Mouse (Mus musculus): ENCODE results near the gene Ctse. TPM values are rescaled to one million over a fixed set of nuclear protein-coding genes. Genes with fewer than 3 reads are reported as not detected.

Ctse gene
- polyA plus RNA-seq, 1 experiment from 2014 or later: 0.49 TPM

GRCm38 (mm10) chr1:131699642-131700041 lies 61.5 kb downstream of the Ctse start:
- 81% methylated on average over 4 of the region's 4 CpGs for WGBS
- H3K9ac ChIP-seq (ENCODE audit: low read length): no peak overlapping the region
- DNase-seq (ENCODE audit: low spot score) (no peak), ATAC-seq (ENCODE audit: insufficient read depth, low FRiP score, low TSS enrichment) (no peak)
- no peak overlapping the region for H3K4me2 ChIP-seq (ENCODE audit: low read depth)
- no peak overlapping the region for H3K4me3 ChIP-seq (ENCODE audit: low read depth, low read length)
- no peaks in the 10 kb centered on the region for H3K9me3 ChIP-seq (ENCODE audit: control insufficient read depth, low read length)
- no peak overlapping the region for H3K27ac ChIP-seq (ENCODE audit: low read depth, low read length)
- no peaks in the 10 kb centered on the region for H3K36me3 ChIP-seq (ENCODE audit: control insufficient read depth, insufficient read depth, low read length)
- H3K4me1 ChIP-seq (ENCODE audit: control insufficient read depth, insufficient read depth, low read length): no peaks in the 10 kb centered on the region
- H3K27me3 ChIP-seq (ENCODE audit: control insufficient read depth, insufficient read depth, low read length): no peaks in the 10 kb centered on the region

DNA sequence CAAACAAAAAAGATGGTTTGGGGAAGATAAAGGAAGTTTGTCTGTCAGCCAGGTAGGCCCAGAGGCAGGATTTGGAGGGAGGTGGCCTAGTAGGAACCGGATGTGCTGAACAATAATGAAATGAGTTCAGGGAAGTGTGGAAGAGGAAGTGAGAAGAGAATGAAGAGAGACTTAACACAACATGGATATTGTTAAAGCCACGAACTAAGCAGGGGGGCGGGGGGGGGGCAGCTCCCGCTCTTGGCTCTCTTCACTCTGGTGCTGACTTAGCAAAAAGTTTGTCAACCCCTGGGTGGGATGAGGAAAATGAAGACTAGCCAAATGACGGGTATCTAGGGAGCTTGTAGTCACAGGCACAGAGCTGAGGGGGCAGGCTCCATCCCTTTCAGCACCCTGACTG lies 62.3 kb downstream of the Ctse start:
- Histone ChIP-seq H3K4me2 (ENCODE audit: low read depth) (no peak overlapping the region), H3K27ac (ENCODE audit: low read depth, low read length) (no peak overlapping the region), H3K9me3 (ENCODE audit: control insufficient read depth, low read length) (no peaks in the 10 kb centered on the region), H3K27me3 (ENCODE audit: control insufficient read depth, insufficient read depth, low read length) (no peaks in the 10 kb centered on the region), H3K4me1 (ENCODE audit: control insufficient read depth, insufficient read depth, low read length) (no peaks in the 10 kb centered on the region), H3K4me3 (ENCODE audit: low read depth, low read length) (no peak overlapping the region), H3K9ac (ENCODE audit: low read length) (no peak overlapping the region), H3K36me3 (ENCODE audit: control insufficient read depth, insufficient read depth, low read length) (no peaks in the 10 kb centered on the region)
- ATAC-seq (ENCODE audit: insufficient read depth, low FRiP score, low TSS enrichment): no peak
- 80% methylated on average over 5 of the region's 5 CpGs for WGBS
- no peak for DNase-seq (ENCODE audit: low spot score)

- DNase-seq (ENCODE audit: low spot score) (no peak), ATAC-seq (ENCODE audit: insufficient read depth, low FRiP score, low TSS enrichment) (no peak)
- no peaks in the 10 kb centered on the region for H3K9me3 ChIP-seq (ENCODE audit: control insufficient read depth, low read length)
- WGBS: 85% methylated on average over 5 of the region's 5 CpGs
- H3K27me3 ChIP-seq (ENCODE audit: control insufficient read depth, insufficient read depth, low read length): no peaks in the 10 kb centered on the region
- no peak overlapping the region for H3K9ac ChIP-seq (ENCODE audit: low read length)
- H3K4me2 ChIP-seq (ENCODE audit: low read depth): no peak overlapping the region
- H3K4me3 ChIP-seq (ENCODE audit: low read depth, low read length): no peak overlapping the region
- H3K27ac ChIP-seq (ENCODE audit: low read depth, low read length): no peak overlapping the region
- H3K4me1 ChIP-seq (ENCODE audit: control insufficient read depth, insufficient read depth, low read length): no peaks in the 10 kb centered on the region
- no peaks in the 10 kb centered on the region for H3K36me3 ChIP-seq (ENCODE audit: control insufficient read depth, insufficient read depth, low read length)
Observed at GRCm38 (mm10) chr1:131701391-131701790, 63.3 kb downstream of the Ctse start.

GRCm38 (mm10) chr1:131702094-131702766 lies 64.1 kb downstream of the Ctse start:
- Histone ChIP-seq H3K9me3 (ENCODE audit: control insufficient read depth, low read length) (no peaks in the 10 kb centered on the region), H3K4me3 (ENCODE audit: low read depth, low read length) (no peak overlapping the region), H3K9ac (ENCODE audit: low read length) (no peak overlapping the region), H3K27ac (ENCODE audit: low read depth, low read length) (no peak overlapping the region), H3K36me3 (ENCODE audit: control insufficient read depth, insufficient read depth, low read length) (no peaks in the 10 kb centered on the region), H3K27me3 (ENCODE audit: control insufficient read depth, insufficient read depth, low read length) (no peaks in the 10 kb centered on the region), H3K4me2 (ENCODE audit: low read depth) (no peak overlapping the region), H3K4me1 (ENCODE audit: control insufficient read depth, insufficient read depth, low read length) (no peaks in the 10 kb centered on the region)
- ATAC-seq (ENCODE audit: insufficient read depth, low FRiP score, low TSS enrichment): no peak
- no peak for DNase-seq (ENCODE audit: low spot score)
- 79% methylated on average over 8 of the region's 8 CpGs for WGBS

DNA sequence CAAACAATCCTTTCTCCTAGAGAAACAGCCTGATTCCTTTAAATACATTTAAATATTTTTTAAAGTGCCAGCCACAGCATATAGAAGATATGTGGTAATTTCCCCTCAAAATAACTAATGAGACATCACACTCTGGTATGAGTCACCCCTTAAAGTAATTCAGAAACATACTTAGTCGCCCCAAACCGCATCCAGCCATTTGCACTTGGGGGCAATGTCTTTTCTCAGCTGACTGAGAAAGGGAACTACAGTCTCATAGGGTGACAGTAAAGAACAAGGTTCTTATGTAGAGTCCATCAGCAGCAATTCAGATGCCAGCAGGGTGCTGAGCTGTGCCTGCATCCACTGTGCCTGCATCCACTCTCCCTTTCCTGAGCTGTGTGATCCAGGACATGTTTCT lies 65.4 kb downstream of the Ctse start:
- no peak for DNase-seq (ENCODE audit: low spot score)
- H3K36me3 ChIP-seq (ENCODE audit: control insufficient read depth, insufficient read depth, low read length): no peaks in the 10 kb centered on the region
- no peaks in the 10 kb centered on the region for H3K27me3 ChIP-seq (ENCODE audit: control insufficient read depth, insufficient read depth, low read length)
- 88% methylated on average over 2 of the region's 2 CpGs for WGBS
- H3K4me1 ChIP-seq (ENCODE audit: control insufficient read depth, insufficient read depth, low read length): no peaks in the 10 kb centered on the region
- no peak for ATAC-seq (ENCODE audit: insufficient read depth, low FRiP score, low TSS enrichment)
- H3K4me3 ChIP-seq (ENCODE audit: low read depth, low read length): no peak overlapping the region
- H3K9ac ChIP-seq (ENCODE audit: low read length): no peak overlapping the region
- H3K4me2 ChIP-seq (ENCODE audit: low read depth): no peak overlapping the region
- H3K27ac ChIP-seq (ENCODE audit: low read depth, low read length): no peak overlapping the region
- no peaks in the 10 kb centered on the region for H3K9me3 ChIP-seq (ENCODE audit: control insufficient read depth, low read length)

- Histone ChIP-seq H3K4me2 (ENCODE audit: low read depth) (no peak overlapping the region), H3K27ac (ENCODE audit: low read depth, low read length) (no peak overlapping the region), H3K4me1 (ENCODE audit: control insufficient read depth, insufficient read depth, low read length) (no peaks in the 10 kb centered on the region), H3K9ac (ENCODE audit: low read length) (no peak overlapping the region), H3K4me3 (ENCODE audit: low read depth, low read length) (no peak overlapping the region), H3K36me3 (ENCODE audit: control insufficient read depth, insufficient read depth, low read length) (no peaks in the 10 kb centered on the region), H3K9me3 (ENCODE audit: control insufficient read depth, low read length) (no peaks in the 10 kb centered on the region), H3K27me3 (ENCODE audit: control insufficient read depth, insufficient read depth, low read length) (no peaks in the 10 kb centered on the region)
- ATAC-seq (ENCODE audit: insufficient read depth, low FRiP score, low TSS enrichment) (no peak), DNase-seq (ENCODE audit: low spot score) (peak; percentile 56)
- 25% methylated on average over 4 of the region's 4 CpGs for WGBS
Observed at GRCm38 (mm10) chr1:131708338-131708737, 70.2 kb downstream of the Ctse start.

DNA sequence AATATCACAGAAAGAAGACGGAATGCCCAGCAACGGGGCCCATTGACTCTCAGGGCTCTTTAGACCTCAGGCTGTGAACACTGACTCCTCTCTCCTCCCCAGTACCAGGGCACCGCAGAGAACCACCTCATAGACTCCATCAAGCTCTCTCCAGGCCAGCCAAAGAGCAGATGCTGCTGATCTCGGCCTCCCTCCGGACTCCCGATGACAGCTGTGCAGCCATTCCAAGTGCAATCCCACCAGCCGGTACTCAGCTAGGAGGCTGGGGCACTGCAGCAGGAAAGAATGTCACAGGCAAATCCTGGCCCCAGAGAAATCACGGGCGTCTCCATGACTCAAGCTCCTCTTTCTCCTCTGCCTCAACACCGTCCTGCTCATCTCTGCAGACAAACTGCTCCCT lies 73.4 kb downstream of the Ctse start:
- Histone ChIP-seq H3K9ac (ENCODE audit: low read length) (no peak overlapping the region), H3K36me3 (ENCODE audit: control insufficient read depth, insufficient read depth, low read length) (no peaks in the 10 kb centered on the region), H3K4me3 (ENCODE audit: low read depth, low read length) (no peak overlapping the region), H3K9me3 (ENCODE audit: control insufficient read depth, low read length) (no peaks in the 10 kb centered on the region), H3K27ac (ENCODE audit: low read depth, low read length) (no peak overlapping the region), H3K27me3 (ENCODE audit: control insufficient read depth, insufficient read depth, low read length) (no peaks in the 10 kb centered on the region), H3K4me2 (ENCODE audit: low read depth) (no peak overlapping the region), H3K4me1 (ENCODE audit: control insufficient read depth, insufficient read depth, low read length) (no peaks in the 10 kb centered on the region)
- DNase-seq (ENCODE audit: low spot score) (no peak), ATAC-seq (ENCODE audit: insufficient read depth, low FRiP score, low TSS enrichment) (no peak)
- 84% methylated on average over 10 of the region's 10 CpGs for WGBS

DNA sequence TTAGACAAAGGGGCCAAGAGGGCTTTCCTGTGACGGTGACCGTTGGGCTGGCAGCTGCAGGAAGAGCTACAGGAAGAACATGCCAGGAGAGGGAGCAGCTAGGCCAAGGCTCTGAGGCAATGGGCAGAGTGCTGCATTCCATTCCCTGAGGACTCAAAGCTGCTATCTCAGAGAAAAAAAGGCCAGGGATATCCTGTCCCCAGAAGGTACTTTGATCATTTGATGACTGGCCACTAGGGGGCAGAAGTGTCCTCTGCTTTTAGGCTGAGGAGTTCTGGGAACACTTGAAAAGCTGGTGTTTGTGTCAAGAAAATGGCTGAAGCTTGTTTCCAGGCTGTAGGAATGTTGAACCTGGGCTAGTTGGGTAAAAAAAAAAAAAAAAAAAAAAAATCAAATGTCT lies 74.3 kb downstream of the Ctse start:
- H3K4me1 ChIP-seq (ENCODE audit: control insufficient read depth, insufficient read depth, low read length): no peaks in the 10 kb centered on the region
- WGBS: 49% methylated on average over 2 of the region's 2 CpGs
- H3K36me3 ChIP-seq (ENCODE audit: control insufficient read depth, insufficient read depth, low read length): no peaks in the 10 kb centered on the region
- H3K9ac ChIP-seq (ENCODE audit: low read length): no peak overlapping the region
- H3K27me3 ChIP-seq (ENCODE audit: control insufficient read depth, insufficient read depth, low read length): no peaks in the 10 kb centered on the region
- H3K4me3 ChIP-seq (ENCODE audit: low read depth, low read length): no peak overlapping the region
- ATAC-seq (ENCODE audit: insufficient read depth, low FRiP score, low TSS enrichment): no peak
- peak; percentile 78 for DNase-seq (ENCODE audit: low spot score)
- no peak overlapping the region for H3K27ac ChIP-seq (ENCODE audit: low read depth, low read length)
- no peak overlapping the region for H3K4me2 ChIP-seq (ENCODE audit: low read depth)
- H3K9me3 ChIP-seq (ENCODE audit: control insufficient read depth, low read length): no peaks in the 10 kb centered on the region

- DNase-seq (ENCODE audit: low spot score) (no peak), ATAC-seq (ENCODE audit: insufficient read depth, low FRiP score, low TSS enrichment) (no peak)
- Histone ChIP-seq H3K4me1 (ENCODE audit: control insufficient read depth, insufficient read depth, low read length) (no peaks in the 10 kb centered on the region), H3K27ac (ENCODE audit: low read depth, low read length) (no peak overlapping the region), H3K4me2 (ENCODE audit: low read depth) (no peak overlapping the region), H3K36me3 (ENCODE audit: control insufficient read depth, insufficient read depth, low read length) (no peaks in the 10 kb centered on the region), H3K4me3 (ENCODE audit: low read depth, low read length) (no peak overlapping the region), H3K9me3 (ENCODE audit: control insufficient read depth, low read length) (no peaks in the 10 kb centered on the region), H3K27me3 (ENCODE audit: control insufficient read depth, insufficient read depth, low read length) (no peaks in the 10 kb centered on the region), H3K9ac (ENCODE audit: low read length) (no peak overlapping the region)
- 73% methylated on average over 20 of the region's 20 CpGs for WGBS
Observed at GRCm38 (mm10) chr1:131714388-131715337, 76.6 kb downstream of the Ctse start.

All from neural tube, embryonic 11.5 days (tissue).